Mouse (Mus musculus) lung, adult 2 months (tissue): ENCODE data around the gene St7l.

Experiments
- CTCF ChIP-seq: fragments of 200-500 bp; IDR thresholded peaks from 2 replicates; pipeline ENCODE4 v1.5.1; 2011; ENCODE audit warnings: mild to moderate bottlenecking, low read length, control low read depth; ENCODE audit not compliant: insufficient read depth
- POLR2A ChIP-seq: fragments of 200-500 bp; IDR thresholded peaks from 2 replicates; pipeline ENCODE4 v1.6.1; 2011; ENCODE audit warnings: low read depth, mild to moderate bottlenecking, control low read depth, low read length, borderline replicate concordance; ENCODE audit errors: extremely low read depth

DNA sequence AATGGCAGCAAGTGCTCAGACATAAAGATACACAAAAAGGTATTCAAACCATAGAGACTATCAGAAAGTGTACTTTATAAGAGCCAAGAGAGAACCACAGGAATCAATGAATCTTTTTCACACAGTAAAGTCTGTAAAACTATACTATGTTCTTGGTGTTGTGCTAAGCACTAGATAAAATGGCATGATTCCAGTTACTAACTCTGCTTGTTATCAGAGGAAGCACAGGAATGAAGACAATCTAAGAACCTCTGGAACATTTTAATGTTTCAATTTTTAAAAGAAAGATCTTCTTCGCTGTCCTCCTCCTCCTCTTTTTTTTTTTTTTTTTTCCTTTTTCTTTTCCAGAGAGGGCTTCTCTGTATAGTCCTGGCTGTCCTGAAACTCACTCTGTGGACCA lies 5.2 kb upstream of the St7l start:
- TF ChIP-seq CTCF (no peak), POLR2A (no peak)
